ENCODE assay signal across 16 mouse cellular contexts in genomic region chr14:4650324-4650723, GRCm38 (mm10). TPM values are rescaled to one million over a fixed set of nuclear protein-coding genes. Genes with fewer than 3 reads are reported as not detected.
A peak's percentile ranks its signal among the peaks of the same experiment; 100 is the strongest.
DNase-seq lines count a peak whose midpoint lies in the region; ATAC-seq and TF ChIP-seq lines count a peak whose summit lies in the region.
"Not testable (repeated sequence)": the region's sequence is repeated elsewhere in the genome, so short reads cannot be mapped to it uniquely, and the experiment has no call there.
"Had no signal": no experiment of that assay in that cellular context is flagged by ENCODE, and none has a peak within 500 bp of the region (broad histone marks: within the 10 kb centered on the region; RNA-seq: fewer than 3 reads in every experiment).

No protein-coding gene starts in this region.

- 3% methylated on average over 6 of the region's 9 CpGs for WGBS in forebrain, embryonic 15.5 days
- WGBS in heart, postnatal 0 days = 2% methylated on average over 2 of the region's 9 CpGs
- WGBS in kidney, postnatal 0 days = 0% methylated on average over 3 of the region's 9 CpGs
- WGBS in lung, embryonic 14.5 days = 0% methylated on average over 3 of the region's 9 CpGs

- TF ChIP-seq POLR2A in brain, embryonic 14.5 days (IDR thresholded peaks at IDR 0.05; ENCODE audit: borderline replicate concordance, extremely low read depth, insufficient read depth, insufficient read length, poor library complexity, severe bottlenecking) = not testable (repeated sequence)

- not testable (repeated sequence) for H3K4me1 ChIP-seq in forebrain, embryonic 15.5 days; heart, postnatal 0 days (ENCODE audit: control insufficient read depth, insufficient read depth); kidney, postnatal 0 days (replicated peaks; ENCODE audit: insufficient read depth, low read length); lung, embryonic 14.5 days (ENCODE audit: insufficient read depth)

- 0 out of 2 replicates have a peak, but pooled peaks have one; percentile 24 for TF ChIP-seq CTCF in brain, embryonic 14.5 days (IDR thresholded peaks at IDR 0.05; ENCODE audit: borderline replicate concordance, extremely low read depth, insufficient read depth, insufficient read length)
- peak; percentile 37 for TF ChIP-seq CTCF in heart, postnatal 0 days (IDR thresholded peaks at IDR 0.05; ENCODE audit: low read depth)
- TF ChIP-seq CTCF in kidney, postnatal 0 days (IDR thresholded peaks at IDR 0.05; ENCODE audit: low read depth) = peak; percentile 48
- peak; percentile 44 for TF ChIP-seq CTCF in lung, embryonic 14.5 days (IDR thresholded peaks at IDR 0.05; ENCODE audit: low read depth)

- not testable (repeated sequence) for H3K36me3 ChIP-seq in forebrain, embryonic 15.5 days; heart, postnatal 0 days (replicated peaks; ENCODE audit: control insufficient read depth, insufficient read depth, low read length); kidney, postnatal 0 days (ENCODE audit: insufficient read depth, low read length); lung, embryonic 14.5 days (ENCODE audit: insufficient read depth)

- not testable (repeated sequence) for H3K27me3 ChIP-seq in forebrain, embryonic 15.5 days; heart, postnatal 0 days (ENCODE audit: control insufficient read depth, insufficient read depth, low read length); kidney, postnatal 0 days (ENCODE audit: insufficient read depth, low read length); lung, embryonic 14.5 days (ENCODE audit: insufficient read depth, low read length)

- not testable (repeated sequence) for ATAC-seq in forebrain, embryonic 15.5 days (replicated peaks); heart, postnatal 0 days (ENCODE audit: insufficient read depth, low read depth); kidney, postnatal 0 days (replicated peaks; ENCODE audit: low FRiP score, low read depth); lung, embryonic 14.5 days (ENCODE audit: insufficient read depth)

- H3K27ac ChIP-seq in forebrain, embryonic 15.5 days (replicated peaks); heart, postnatal 0 days (ENCODE audit: low read depth); kidney, postnatal 0 days; lung, embryonic 14.5 days (ENCODE audit: low read depth): not testable (repeated sequence)

- H3K9ac ChIP-seq in forebrain, embryonic 15.5 days (replicated peaks); heart, postnatal 0 days (replicated peaks; ENCODE audit: low read depth, low read length); kidney, postnatal 0 days (ENCODE audit: low read depth, low read length); lung, embryonic 14.5 days: not testable (repeated sequence)

- TF ChIP-seq EP300 in heart, postnatal 0 days (IDR thresholded peaks at IDR 0.05; ENCODE audit: low read depth) = not testable (repeated sequence)

- DNase-seq in brain, embryonic 14.5 days (ENCODE audit: low read depth); heart, postnatal 0 days (ENCODE audit: low spot score); kidney, postnatal 0 days (ENCODE audit: low spot score); lung, embryonic 14.5 days: not testable (repeated sequence)
- peak; percentile 24 to 27 for DNase-seq in left cerebral cortex, adult 18-20 months (ENCODE audit: low spot score in 2 of 2)
- peak; percentile 48 for DNase-seq in right cerebral cortex, postnatal 14 days
- DNase-seq in urinary bladder, postnatal 25 days (ENCODE audit: low spot score) = peak; percentile 5

- not testable (repeated sequence) for H3K4me3 ChIP-seq in forebrain, embryonic 15.5 days; heart, postnatal 0 days (ENCODE audit: low read depth, low read length); kidney, postnatal 0 days (replicated peaks; ENCODE audit: low read depth, low read length); lung, embryonic 14.5 days (ENCODE audit: low read depth, low read length)

- not testable (repeated sequence) for H3K9me3 ChIP-seq in forebrain, embryonic 15.5 days; heart, postnatal 0 days (replicated peaks; ENCODE audit: control insufficient read depth, low read length); kidney, postnatal 0 days (replicated peaks; ENCODE audit: low read length); lung, embryonic 14.5 days (ENCODE audit: low read depth, low read length)

- peak overlapping the region; percentile 72 for H3K4me2 ChIP-seq in forebrain, embryonic 15.5 days (replicated peaks)
- H3K4me2 ChIP-seq in heart, postnatal 0 days (ENCODE audit: low read depth, low read length); kidney, postnatal 0 days (ENCODE audit: low read length); lung, embryonic 14.5 days: not testable (repeated sequence)

RNA-seq across cellular contexts. Expression of gene Gm3239, which starts 13.7 kb away (rescaled TPM):
- 0.48 and 0.90 TPM in 2 replicates for polyA plus RNA-seq in brain, embryonic 14.5 days (2012; rRNA removed)
- 0.22 and 0.77 TPM in 2 replicates for polyA plus RNA-seq in forebrain, embryonic 15.5 days (2015; fragmentation: Nextera tagmentation; extraction: Ambion mirVana)
- total RNA-seq in heart, postnatal 0 days (2014; rRNA removed; ENCODE audit: low replicate concordance) = not detected in 2 replicates
- polyA plus RNA-seq in heart, postnatal 0 days (2015; fragmentation: Nextera tagmentation; extraction: Ambion mirVana) = not detected in 2 replicates
- polyA plus RNA-seq in kidney, postnatal 0 days (2015; fragmentation: Nextera tagmentation; extraction: Ambion mirVana) = not detected in 2 replicates
- total RNA-seq in left cerebral cortex, adult 18-20 months (2021) = not detected
- polyA plus RNA-seq in lung, embryonic 14.5 days (2014; fragmentation: Nextera tagmentation; extraction: Ambion mirVana) = 0.13 TPM in 1 of 2 replicates, not detected in the other
- total RNA-seq: MEL; neutrophil, adult 5-6 weeks had no signal
- polyA plus RNA-seq: limb, embryonic 15.5 days; small intestine, adult 2 months; stomach, embryonic 16.5 days had no signal

RNA-seq across cellular contexts. Expression of gene Gm8159, which starts 18.2 kb away (rescaled TPM):
- polyA plus RNA-seq in brain, embryonic 14.5 days (2012; rRNA removed) = 0.29 TPM in 1 of 2 replicates, not detected in the other
- not detected in 2 replicates for polyA plus RNA-seq in forebrain, embryonic 15.5 days (2015; fragmentation: Nextera tagmentation; extraction: Ambion mirVana)
- total RNA-seq in heart, postnatal 0 days (2014; rRNA removed; ENCODE audit: low replicate concordance) = not detected in 2 replicates
- not detected in 2 replicates for polyA plus RNA-seq in heart, postnatal 0 days (2015; fragmentation: Nextera tagmentation; extraction: Ambion mirVana)
- not detected in 2 replicates for polyA plus RNA-seq in kidney, postnatal 0 days (2015; fragmentation: Nextera tagmentation; extraction: Ambion mirVana)
- not detected for total RNA-seq in left cerebral cortex, adult 18-20 months (2021)
- polyA plus RNA-seq in lung, embryonic 14.5 days (2014; fragmentation: Nextera tagmentation; extraction: Ambion mirVana) = not detected in 2 replicates
- total RNA-seq: MEL; neutrophil, adult 5-6 weeks had no signal
- polyA plus RNA-seq: hindbrain, embryonic 16.5 days; limb, embryonic 15.5 days; midbrain, embryonic 16.5 days; small intestine, adult 2 months; stomach, embryonic 16.5 days had no signal

RNA-seq across cellular contexts. Expression of gene Gm7876, which starts 58.7 kb away (rescaled TPM):
- polyA plus RNA-seq in brain, embryonic 14.5 days (2012; rRNA removed) = not detected in 2 replicates
- polyA plus RNA-seq in forebrain, embryonic 15.5 days (2015; fragmentation: Nextera tagmentation; extraction: Ambion mirVana) = not detected in 2 replicates
- not detected in 2 replicates for total RNA-seq in heart, postnatal 0 days (2014; rRNA removed; ENCODE audit: low replicate concordance)
- not detected in 2 replicates for polyA plus RNA-seq in heart, postnatal 0 days (2015; fragmentation: Nextera tagmentation; extraction: Ambion mirVana)
- polyA plus RNA-seq in kidney, postnatal 0 days (2015; fragmentation: Nextera tagmentation; extraction: Ambion mirVana) = not detected in 2 replicates
- not detected for total RNA-seq in left cerebral cortex, adult 18-20 months (2021)
- not detected in 2 replicates for polyA plus RNA-seq in lung, embryonic 14.5 days (2014; fragmentation: Nextera tagmentation; extraction: Ambion mirVana)
- total RNA-seq: MEL; neutrophil, adult 5-6 weeks had no signal
- polyA plus RNA-seq: heart, embryonic 10.5 days; hindbrain, embryonic 16.5 days; limb, embryonic 15.5 days; midbrain, embryonic 16.5 days; small intestine, adult 2 months; stomach, embryonic 16.5 days had no signal
